Mouse (Mus musculus) mesoderm, embryonic 11.5 days (tissue): ENCODE results near the gene Rps18.
"Not testable (repeated sequence)": the region's sequence is repeated elsewhere in the genome, so short reads cannot be mapped to it uniquely, and the experiment has no call there.

Experiments used
- DNase-seq: peaks from one replicate; pipeline ENCODE4 v3.0.0-alpha.2; 2012; ENCODE audit warnings: low read depth, low spot score

The Rps18 gene

DNA sequence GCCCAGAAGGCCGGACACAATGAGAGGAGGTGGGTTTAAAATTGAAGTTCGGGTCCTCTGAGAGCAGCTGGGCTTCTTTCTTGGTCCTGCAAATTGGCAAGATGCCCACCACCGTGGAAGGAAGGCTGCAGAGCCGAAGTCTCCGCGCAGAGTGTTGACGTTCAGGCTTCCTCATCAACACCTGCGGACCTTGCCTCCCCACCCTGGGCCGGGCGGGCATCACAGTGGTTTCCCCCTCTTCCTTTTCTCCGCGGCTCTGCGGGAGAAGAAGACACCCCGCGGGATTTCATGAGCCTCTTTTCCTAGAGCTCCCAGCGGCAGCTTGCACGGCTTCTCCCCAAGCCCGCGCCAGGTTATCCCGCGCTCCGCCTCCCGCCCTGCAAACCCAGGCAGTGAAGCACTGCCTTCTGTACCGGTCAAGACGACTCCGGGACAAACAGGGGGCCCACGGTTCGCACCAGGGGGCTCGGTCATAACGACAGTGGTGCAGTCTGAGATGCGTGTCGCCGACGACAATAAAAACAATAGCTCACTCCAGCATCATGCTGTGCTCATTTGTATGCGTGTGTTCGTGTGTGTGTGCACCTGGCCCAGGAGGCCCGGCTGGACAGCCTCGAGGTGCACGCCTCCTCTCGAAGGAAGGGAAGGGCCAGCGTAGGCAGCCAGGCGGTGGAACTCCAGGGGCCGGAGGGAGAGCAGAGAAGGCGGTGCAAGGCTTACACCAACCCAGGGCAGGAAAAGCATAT lies 47.3 kb downstream of the Rps18 start:
- no peak for DNase-seq

GRCm38 (mm10) chr17:33904835-33905234 lies 51.0 kb downstream of the Rps18 start, which contains the start of gene Platr17:
TSS of gene Platr17 (plus strand) at chr17:33905135.
- DNase-seq: not testable (repeated sequence)

DNA sequence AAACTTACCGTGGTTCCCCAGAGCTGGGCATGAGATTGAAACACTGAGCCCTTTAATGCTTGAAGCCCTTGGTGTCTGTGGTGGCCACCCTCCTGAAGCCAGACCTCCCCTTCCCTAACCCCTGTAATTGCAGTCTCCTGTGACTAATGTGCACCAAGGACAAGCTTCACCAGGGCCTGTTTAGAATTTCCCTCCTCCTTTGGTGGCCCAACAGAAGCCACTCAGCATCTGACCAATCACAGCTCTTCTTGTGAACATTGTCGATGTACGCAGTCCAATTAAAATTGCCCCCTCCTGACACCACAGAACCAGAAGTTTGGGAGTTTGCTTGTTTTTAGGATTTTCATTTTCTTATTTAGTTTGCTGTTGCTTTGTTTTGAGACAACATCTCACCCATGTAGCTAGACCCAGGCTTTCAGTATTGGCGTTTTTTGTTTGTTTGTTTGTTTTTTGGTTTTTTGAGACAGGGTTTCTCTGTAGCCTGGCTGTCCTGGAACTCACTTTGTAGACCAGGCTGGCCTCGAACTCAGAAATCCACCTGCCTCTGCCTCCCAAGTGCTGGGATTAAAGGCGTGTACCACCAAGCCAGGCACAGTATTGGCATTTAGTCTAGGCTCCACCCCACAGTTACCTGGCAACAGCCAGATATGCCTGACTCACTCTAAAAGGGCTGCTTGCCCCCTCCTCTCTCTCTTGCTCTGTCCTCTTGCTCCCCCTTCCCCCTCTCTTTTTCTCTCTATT lies 51.7 kb downstream of the Rps18 start:
- not testable (repeated sequence) for DNase-seq

- no peak for DNase-seq
Measured at GRCm38 (mm10) chr17:33902491-33902890, 53.3 kb downstream of the Rps18 start.

DNA sequence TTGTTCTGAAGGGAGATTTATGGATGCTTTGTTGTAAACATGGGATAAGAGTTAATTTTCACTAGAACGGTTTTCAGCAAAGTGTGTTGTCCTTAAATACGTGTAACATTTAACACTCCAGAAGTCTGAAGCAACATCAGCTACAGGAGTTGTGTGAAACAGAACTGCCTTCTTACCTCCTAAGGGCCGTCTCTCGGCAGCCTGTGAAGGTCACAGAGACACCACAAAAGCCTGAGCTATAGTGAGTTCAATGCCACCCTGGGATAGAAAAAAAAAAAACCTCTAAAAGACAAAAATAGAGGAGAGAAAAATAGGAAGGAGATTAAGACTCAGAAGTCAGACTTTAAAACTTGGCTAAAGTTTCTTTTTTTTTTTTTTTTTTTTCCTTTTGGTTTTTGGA lies 53.7 kb downstream of the Rps18 start:
- no peak for DNase-seq
